Mouse (Mus musculus) embryonic fibroblast, embryonic 13.5 days (primary cell): ENCODE measurements around the gene Ikbip.

Experiments
- CTCF ChIP-seq: IDR thresholded peaks from 2 replicates; pipeline ENCODE4 v1.5.1; 2011; ENCODE audit warnings: mild to moderate bottlenecking, control low read depth, low read length, moderate library complexity, borderline replicate concordance; ENCODE audit not compliant: insufficient read depth
- POLR2A ChIP-seq: IDR thresholded peaks from 2 replicates; pipeline ENCODE4 v1.6.1; 2011; ENCODE audit warnings: low read depth, mild to moderate bottlenecking, control low read depth, low read length, moderate library complexity

- TF ChIP-seq CTCF = no peak
- TF ChIP-seq POLR2A = no peak
These were observed 48.1 kb downstream of the Ikbip start for GRCm38 (mm10) chr10:91130792-91131191.
